Mouse (Mus musculus): ENCODE measurements around the gene Prdm15.
A peak's percentile ranks its signal among the peaks of the same experiment; 100 is the strongest.

DNA sequence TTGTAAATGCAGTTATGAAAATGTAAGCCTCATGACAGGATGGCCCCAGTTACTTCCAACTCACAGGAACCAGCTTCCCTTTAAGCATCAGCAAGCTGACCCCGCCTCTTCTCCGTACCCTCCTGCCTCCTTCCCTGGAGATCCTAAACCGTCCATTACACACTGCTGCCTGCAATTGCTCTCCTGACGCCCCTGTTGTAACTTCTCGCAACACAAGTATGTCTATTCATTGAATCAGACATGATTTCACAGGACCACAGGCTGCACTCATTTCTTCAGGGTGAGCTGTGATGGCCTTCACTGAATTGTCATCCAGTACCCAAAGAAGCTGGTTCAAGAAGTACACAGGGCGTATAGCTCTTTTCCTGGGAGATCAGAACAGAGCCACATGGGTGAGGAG is 2.8 kb downstream of the Prdm15 start:
- no peak for TF ChIP-seq POLR2A (IDR thresholded peaks at IDR 0.05; ENCODE audit: insufficient read length, low read depth)
- no peak for TF ChIP-seq E2F4 (IDR thresholded peaks at IDR 0.05; ENCODE audit: insufficient read depth)
- no peak for TF ChIP-seq MYOG (IDR thresholded peaks at IDR 0.05; ENCODE audit: control insufficient read depth in 1 of 3, insufficient read depth in 1 of 3, insufficient read length in 2 of 3, low read depth in 2 of 3)
- no peak for TF ChIP-seq MAX (IDR thresholded peaks at IDR 0.05; ENCODE audit: low read depth)
- no peak for TF ChIP-seq POLR2AphosphoS2 (IDR thresholded peaks at IDR 0.05; ENCODE audit: insufficient read length, low read depth)
- TF ChIP-seq CEBPB (IDR thresholded peaks at IDR 0.05; ENCODE audit: insufficient read depth, poor library complexity, severe bottlenecking), result peak; percentile 78; the same call in 1 of the 2 replicates
- TF ChIP-seq MYOD1 (IDR thresholded peaks at IDR 0.05; ENCODE audit: control insufficient read depth in 1 of 3, insufficient read length in 2 of 3, low read depth in 2 of 3), result no peak
- no peak for TF ChIP-seq USF1 (IDR thresholded peaks at IDR 0.05; ENCODE audit: low read depth)
- no peak for TF ChIP-seq TCF12 (IDR thresholded peaks at IDR 0.05; ENCODE audit: insufficient read depth, poor library complexity, severe bottlenecking)
- TF ChIP-seq TCF3 (IDR thresholded peaks at IDR 0.05; ENCODE audit: insufficient read length, low read depth), result no peak
- no peak for TF ChIP-seq REST (IDR thresholded peaks at IDR 0.05; ENCODE audit: insufficient read depth, insufficient read length)
- no peak for TF ChIP-seq SRF (IDR thresholded peaks at IDR 0.05; ENCODE audit: control insufficient read depth, insufficient read length, low read depth)
